Mouse (Mus musculus) layer of hippocampus, postnatal 10 days (tissue): Measurements from ENCODE around the gene Nfib. TPM values are rescaled to one million over a fixed set of nuclear protein-coding genes. Genes with fewer than 3 reads are reported as not detected.
"Not testable (repeated sequence)": the region's sequence is repeated elsewhere in the genome, so short reads cannot be mapped to it uniquely, and the experiment has no call there.

ENCODE experiments used
- DNase-seq, 2 experiments: peaks; one replicate each; pipeline ENCODE4 v3.0.0; 2021; ENCODE audit warnings: low spot score in 2 of 2
- total RNA-seq, 2 experiments: library from RNA; stranded (reverse); gene quantifications; 2 replicates each; pipeline ENCODE4 v1.2.3; 2021

The Nfib gene
- total RNA-seq, 2 experiments from 2014 or later, result 218 to 236 TPM

DNA sequence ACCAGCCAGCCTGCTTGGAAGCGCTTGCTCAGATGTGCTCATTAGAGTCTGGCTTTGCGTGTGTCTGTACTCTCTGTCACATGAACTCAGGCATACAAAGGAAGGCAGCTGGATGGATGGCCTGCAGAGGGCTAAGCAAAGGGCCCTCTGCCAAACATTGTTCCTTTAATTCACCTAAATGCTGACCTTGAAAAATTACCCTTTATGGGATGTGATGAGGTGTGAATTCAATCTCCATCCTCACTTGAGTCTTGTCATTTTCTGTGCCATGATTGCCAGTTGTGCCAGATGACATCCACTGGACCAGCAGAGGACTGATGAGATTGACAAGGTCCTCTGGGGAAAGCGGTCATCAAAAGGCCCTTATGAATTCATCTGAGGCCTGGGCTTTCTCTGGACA, 434.0 kb downstream of the Nfib start:
- DNase-seq, result no peak

GRCm38 (mm10) chr4:82267832-82268778, 437.4 kb downstream of the Nfib start:
- no peak for DNase-seq

- DNase-seq, result no peak
Measured at GRCm38 (mm10) chr4:82266066-82266619, 439.4 kb downstream of the Nfib start.

DNA sequence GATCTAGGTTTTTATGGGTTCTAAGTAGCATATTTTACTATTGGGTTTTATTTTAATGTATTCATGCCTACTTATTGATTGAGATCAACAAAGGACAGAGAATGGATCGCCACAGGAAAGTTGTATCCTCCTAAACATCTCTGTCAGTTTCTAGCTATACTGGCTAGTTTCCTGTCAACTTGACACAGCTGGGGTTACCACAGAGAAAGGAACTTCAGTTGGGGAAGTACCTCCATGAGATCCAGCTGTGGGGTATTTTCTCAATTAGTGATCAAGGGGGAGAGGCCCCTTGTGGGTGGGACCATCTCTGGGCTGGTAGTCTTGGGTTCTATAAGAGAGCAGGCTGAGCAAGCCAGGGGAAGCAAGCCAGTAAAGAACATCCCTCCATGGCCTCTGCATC, 447.0 kb downstream of the Nfib start:
- not testable (repeated sequence) for DNase-seq

GRCm38 (mm10) chr4:82252054-82252453, 453.5 kb downstream of the Nfib start:
- no peak for DNase-seq

DNA sequence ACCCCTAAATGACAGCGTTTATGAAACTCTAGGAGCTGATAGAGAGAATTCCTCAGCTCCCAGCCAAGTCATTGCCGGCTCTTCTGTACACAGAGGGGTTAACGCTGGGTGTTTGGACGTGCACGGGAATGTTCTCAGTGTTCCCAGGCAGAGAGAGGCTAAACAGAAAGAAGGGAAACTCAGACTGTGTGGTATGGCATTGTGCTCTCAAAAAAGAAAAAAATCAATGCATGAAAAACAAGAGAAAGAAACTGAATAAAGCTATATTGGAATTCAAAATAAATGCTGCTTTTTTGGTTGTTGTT, 455.2 kb downstream of the Nfib start:
- no peak for DNase-seq

DNA sequence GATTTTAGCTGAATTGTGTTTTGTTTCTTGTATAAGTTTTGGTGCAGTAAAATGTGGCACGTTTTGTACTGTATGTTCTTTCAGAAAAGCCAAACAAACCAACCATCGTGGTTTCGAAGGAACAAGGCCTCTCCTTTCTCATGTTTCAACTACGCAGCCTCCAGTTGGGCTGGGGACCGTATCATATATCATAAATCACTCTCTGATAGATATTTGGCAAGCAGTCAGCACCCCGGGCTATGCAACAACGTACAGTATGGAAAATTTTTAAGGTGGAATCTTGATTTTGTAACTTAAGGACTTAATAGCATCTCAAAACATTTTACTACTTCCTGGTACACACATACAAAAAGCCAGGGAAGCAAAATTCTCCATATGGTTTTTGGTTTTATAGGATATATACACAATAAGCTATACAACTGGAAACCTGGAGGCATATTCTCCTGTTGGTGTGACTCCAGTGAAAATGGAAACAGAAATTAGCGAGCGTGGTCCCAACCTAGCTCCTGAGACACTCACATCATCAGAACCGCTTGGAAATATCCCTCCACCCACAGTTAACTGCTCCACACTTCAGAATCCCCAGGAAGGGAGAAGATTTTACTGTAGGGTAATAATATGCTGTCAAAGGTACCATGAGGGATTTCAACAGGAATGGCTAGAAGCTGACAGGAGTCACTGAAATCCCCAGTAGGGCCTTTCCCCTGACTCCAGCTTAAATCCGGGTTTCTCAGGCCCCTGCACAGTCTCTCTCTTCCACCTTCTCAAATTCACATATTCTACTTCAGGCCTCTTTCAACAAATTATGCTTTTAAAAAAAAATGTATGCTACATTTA, 455.8 kb downstream of the Nfib start:
- no peak for DNase-seq

DNA sequence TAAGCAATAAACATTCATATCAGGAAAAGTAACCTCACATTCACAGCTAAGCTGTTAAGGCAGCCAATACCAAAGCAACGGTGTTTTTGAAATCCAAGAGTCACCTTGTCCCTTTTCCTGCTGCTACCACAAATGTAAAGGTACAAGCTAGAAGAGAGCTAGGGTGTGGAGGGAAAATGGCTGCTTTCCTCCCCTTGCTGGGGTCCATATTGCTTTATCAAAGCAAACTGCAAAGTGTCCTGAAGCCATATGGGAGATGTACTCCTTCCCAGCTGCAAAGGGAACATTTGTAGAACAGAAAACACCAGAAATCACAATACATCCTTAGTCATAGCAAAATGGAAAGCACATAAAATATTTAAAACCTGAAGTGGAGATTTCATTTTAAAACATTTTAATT, 456.6 kb downstream of the Nfib start:
- no peak for DNase-seq

DNA sequence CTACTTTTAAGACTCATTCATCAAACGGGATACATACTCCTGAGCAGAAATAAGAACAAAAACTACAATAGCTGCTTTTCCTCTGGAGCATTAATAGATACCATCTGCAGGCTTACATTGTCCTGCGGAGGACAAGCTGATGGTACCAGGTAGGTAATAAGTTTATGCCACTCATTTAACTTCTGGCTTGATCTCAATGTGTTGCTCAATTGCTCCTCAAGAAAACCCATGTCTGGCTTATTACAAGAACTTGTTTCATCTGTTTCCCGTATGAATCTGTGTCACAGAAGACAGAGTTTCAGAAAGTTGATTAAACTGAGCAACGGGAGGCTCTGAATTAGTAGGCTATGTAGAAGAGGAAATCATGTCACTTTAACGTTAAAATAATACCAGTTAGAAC, 457.5 kb downstream of the Nfib start:
- DNase-seq, result no peak

GRCm38 (mm10) chr4:82246290-82246689, 459.3 kb downstream of the Nfib start:
- no peak for DNase-seq

Other genes starting within 250 kb of the Nfib start
- gene Zdhhc21, start 154.2 kb upstream of the Nfib start, total RNA-seq, result 10 to 100 TPM; 43.7 to 49.6 TPM
- under 1 TPM in 1 of 2 experiments, not detected in 1; 0.18 TPM for gene Cer1, start 179.4 kb upstream of the Nfib start, total RNA-seq